Mouse (Mus musculus) liver, embryonic 16.5 days (tissue): ENCODE data around the gene Mbd5. TPM values are rescaled to one million over a fixed set of nuclear protein-coding genes. Genes with fewer than 3 reads are reported as not detected.

Source experiments
- ATAC-seq: fragments of 200-750 bp; cut with Nextera tagmentation; 2 replicates; pipeline ENCODE4 v1.8.0; 2017; ENCODE audit warnings: low read depth, mild to moderate bottlenecking, moderate number of reproducible peaks, moderate library complexity
- H3K27ac ChIP-seq: fragments of 300-500 bp; sonication (generic); 2 replicates; pipeline ENCODE4 v1.5.1; 2014; ENCODE audit warnings: mild to moderate bottlenecking, low read length
- H3K27me3 ChIP-seq: fragments of 300-500 bp; sonication (generic); 2 replicates; pipeline ENCODE4 v1.6.1; 2014; ENCODE audit warnings: low read depth, low read length, mixed read lengths; ENCODE audit not compliant: control insufficient read depth, insufficient read depth
- H3K36me3 ChIP-seq: fragments of 300-500 bp; sonication (generic); 2 replicates; pipeline ENCODE4 v1.6.1; 2014; ENCODE audit warnings: mild to moderate bottlenecking; ENCODE audit not compliant: control insufficient read depth, insufficient read depth
- H3K4me1 ChIP-seq: fragments of 300-500 bp; sonication (generic); 2 replicates; pipeline ENCODE4 v1.6.1; 2014; ENCODE audit warnings: low read depth, low read length, mixed read lengths; ENCODE audit not compliant: control insufficient read depth
- H3K4me2 ChIP-seq: fragments of 300-500 bp; sonication (generic); 2 replicates; pipeline ENCODE4 v1.6.1; 2014; ENCODE audit warnings: low read depth, low read length, mixed read lengths
- H3K4me3 ChIP-seq: fragments of 300-500 bp; sonication (generic); 2 replicates; pipeline ENCODE4 v1.5.1; 2014; ENCODE audit warnings: low read depth, mild to moderate bottlenecking, low read length
- H3K9ac ChIP-seq: fragments of 300-500 bp; sonication (generic); 2 replicates; pipeline ENCODE4 v1.6.1; 2014; ENCODE audit warnings: low read depth, low read length
- H3K9me3 ChIP-seq: fragments of 300-500 bp; sonication (generic); replicated peaks from 2 replicates; pipeline ENCODE4 v1.6.1; 2016; ENCODE audit warnings: low read length; ENCODE audit not compliant: control insufficient read depth
- WGBS: fragments of 180-500 bp; shearing (Covaris S2); extraction: QIAGEN DNeasy Blood & Tissue Kit; methylation state at CpG from one replicate; pipeline ENCODE4 v1.1.7; 2014; ENCODE audit not compliant: insufficient replicate concordance; 5-methylcytosine and 5-hydroxymethylcytosine counted together
- polyA plus RNA-seq: library from polyadenylated mRNA; unstranded; fragments of >200 nt; fragmentation: Nextera tagmentation; extraction: Ambion mirVana; gene quantifications from 2 replicates; pipeline ENCODE4 v1.2.1, GENCODE M21; 2015

Mbd5 gene
- polyA plus RNA-seq, 1 experiment from 2014 or later: 7.3 TPM

- no peak for ATAC-seq
- Histone ChIP-seq H3K4me3 (no peak overlapping the region), H3K4me2 (no peak overlapping the region), H3K27me3 (no peaks in the 10 kb centered on the region), H3K9me3 (no peaks in the 10 kb centered on the region), H3K27ac (no peak overlapping the region), H3K36me3 (no peaks in the 10 kb centered on the region), H3K9ac (no peak overlapping the region), H3K4me1 (no peaks in the 10 kb centered on the region)
- 70% methylated on average over 14 of the region's 14 CpGs for WGBS
Observed at GRCm38 (mm10) chr2:49366878-49367545, 417.7 kb downstream of the Mbd5 start.

GRCm38 (mm10) chr2:49367546-49367917 lies 418.2 kb downstream of the Mbd5 start:
- WGBS: 57% methylated on average over 17 of the region's 17 CpGs
- ATAC-seq: no peak
- Histone ChIP-seq H3K9me3 (no peaks in the 10 kb centered on the region), H3K9ac (no peak overlapping the region), H3K27ac (no peak overlapping the region), H3K4me1 (no peaks in the 10 kb centered on the region), H3K4me2 (no peak overlapping the region), H3K27me3 (no peaks in the 10 kb centered on the region), H3K4me3 (no peak overlapping the region), H3K36me3 (no peaks in the 10 kb centered on the region)

GRCm38 (mm10) chr2:49371632-49372031 lies 422.3 kb downstream of the Mbd5 start:
- Histone ChIP-seq H3K36me3 (no peaks in the 10 kb centered on the region), H3K9ac (no peak overlapping the region), H3K9me3 (no peaks in the 10 kb centered on the region), H3K4me3 (no peak overlapping the region), H3K27ac (no peak overlapping the region), H3K4me1 (no peaks in the 10 kb centered on the region), H3K27me3 (no peaks in the 10 kb centered on the region), H3K4me2 (no peak overlapping the region)
- ATAC-seq: no peak
- WGBS: 63% methylated on average over 5 of the region's 5 CpGs

GRCm38 (mm10) chr2:49372586-49372985 lies 423.3 kb downstream of the Mbd5 start:
- Histone ChIP-seq H3K4me1 (no peaks in the 10 kb centered on the region), H3K4me3 (no peak overlapping the region), H3K27ac (no peak overlapping the region), H3K9me3 (no peaks in the 10 kb centered on the region), H3K9ac (no peak overlapping the region), H3K36me3 (no peaks in the 10 kb centered on the region), H3K27me3 (no peaks in the 10 kb centered on the region), H3K4me2 (no peak overlapping the region)
- 39% methylated on average over 3 of the region's 3 CpGs for WGBS
- no peak for ATAC-seq

Other genes starting within 250 kb of the Mbd5 start
- 2.3 and 2.7 TPM in 2 replicates for gene Acvr2a, start 135.4 kb upstream of the Mbd5 start, polyA plus RNA-seq
- 28.1 and 34.7 TPM in 2 replicates for gene Orc4, start 769 bp downstream of the Mbd5 start, polyA plus RNA-seq